Mouse (Mus musculus): ENCODE results near the gene Gm2956. TPM values are rescaled to one million over a fixed set of nuclear protein-coding genes. Genes with fewer than 3 reads are reported as not detected.
"Not testable (repeated sequence)": the region's sequence is repeated elsewhere in the genome, so short reads cannot be mapped to it uniquely, and the experiment has no call there.

Gm2956 gene
- polyA plus RNA-seq (2015; fragmentation: Nextera tagmentation; extraction: Ambion mirVana), result not detected in 2 replicates

GRCm38 (mm10) chr14:3332087-3332677 lies at the start of gene Gm2956:
Gene Gm2956 (plus strand): TSS chr14:3332627.
- ATAC-seq (ENCODE audit: low FRiP score); H3K9me3 ChIP-seq; H3K27ac ChIP-seq; H3K36me3 ChIP-seq; H3K4me1 ChIP-seq (replicated peaks); H3K27me3 ChIP-seq: not testable (repeated sequence)
- Histone ChIP-seq H3K4me2 (peak within 1 kb of the TSS; percentile 58), H3K4me3 (peak within 1 kb of the TSS; percentile 44), H3K9ac (peak within 1 kb of the TSS; percentile 64)
- WGBS, result 0% methylated on average over 7 of the region's 37 CpGs

- 7% methylated on average over 5 of the region's 8 CpGs for WGBS
- H3K4me2 ChIP-seq, result peak overlapping the region; percentile 58
- not testable (repeated sequence) for H3K36me3 ChIP-seq; H3K9me3 ChIP-seq; H3K27me3 ChIP-seq; ATAC-seq (ENCODE audit: low FRiP score); H3K27ac ChIP-seq; H3K4me1 ChIP-seq (replicated peaks); H3K9ac ChIP-seq
- peak overlapping the region; percentile 12; the same call in 1 of the 2 replicates for H3K4me3 ChIP-seq
These were observed 979 bp downstream of the Gm2956 start for GRCm38 (mm10) chr14:3333406-3333805.

GRCm38 (mm10) chr14:3394793-3395192 lies 62.4 kb downstream of the Gm2956 start, which contains the start of gene Gm10413:
Gene Gm10413 (plus strand): TSS chr14:3395093.
- not testable (repeated sequence) for ATAC-seq (ENCODE audit: low FRiP score); H3K4me2 ChIP-seq; H3K4me1 ChIP-seq (replicated peaks); H3K9ac ChIP-seq; H3K36me3 ChIP-seq; H3K27me3 ChIP-seq; H3K4me3 ChIP-seq; H3K27ac ChIP-seq; H3K9me3 ChIP-seq
- WGBS, result no CpG with 5 or more reads among the region's 2 CpGs

Other genes starting within 250 kb of the Gm2956 start
- not detected in 2 replicates for gene Gm10340, start 198.6 kb upstream of the Gm2956 start, polyA plus RNA-seq (2015; fragmentation: Nextera tagmentation; extraction: Ambion mirVana)
- gene Gm5795, start 144.4 kb upstream of the Gm2956 start, polyA plus RNA-seq (2015; fragmentation: Nextera tagmentation; extraction: Ambion mirVana), result 0.36 TPM in 1 of 2 replicates, not detected in the other
- gene D830030K20Rik, start 124.1 kb upstream of the Gm2956 start, polyA plus RNA-seq (2015; fragmentation: Nextera tagmentation; extraction: Ambion mirVana), result 27.4 and 32.6 TPM in 2 replicates
- gene Gm10413, start 62.5 kb downstream of the Gm2956 start, polyA plus RNA-seq (2015; fragmentation: Nextera tagmentation; extraction: Ambion mirVana), result not detected in 2 replicates
- 14.3 and 14.5 TPM in 2 replicates for gene Gm10409, start 80.0 kb downstream of the Gm2956 start, polyA plus RNA-seq (2015; fragmentation: Nextera tagmentation; extraction: Ambion mirVana)
- 6.6 and 7.0 TPM in 2 replicates for gene Gm3005, start 95.5 kb downstream of the Gm2956 start, polyA plus RNA-seq (2015; fragmentation: Nextera tagmentation; extraction: Ambion mirVana)
- gene Gm10408, start 116.8 kb downstream of the Gm2956 start, polyA plus RNA-seq (2015; fragmentation: Nextera tagmentation; extraction: Ambion mirVana), result not detected in 2 replicates